Mouse (Mus musculus) regulatory T cell (primary cell): ENCODE results near the gene Phospho1.

Experiments used
- in situ Hi-C: fragments of 300-600 bp; cut with MboI, MseI; formaldehyde crosslinking; loops from one replicate; pipeline ENCODE4 v1.15.1; 2025; ENCODE audit warnings: high pct_unique_total_duplicates

The Phospho1 gene

DNA sequence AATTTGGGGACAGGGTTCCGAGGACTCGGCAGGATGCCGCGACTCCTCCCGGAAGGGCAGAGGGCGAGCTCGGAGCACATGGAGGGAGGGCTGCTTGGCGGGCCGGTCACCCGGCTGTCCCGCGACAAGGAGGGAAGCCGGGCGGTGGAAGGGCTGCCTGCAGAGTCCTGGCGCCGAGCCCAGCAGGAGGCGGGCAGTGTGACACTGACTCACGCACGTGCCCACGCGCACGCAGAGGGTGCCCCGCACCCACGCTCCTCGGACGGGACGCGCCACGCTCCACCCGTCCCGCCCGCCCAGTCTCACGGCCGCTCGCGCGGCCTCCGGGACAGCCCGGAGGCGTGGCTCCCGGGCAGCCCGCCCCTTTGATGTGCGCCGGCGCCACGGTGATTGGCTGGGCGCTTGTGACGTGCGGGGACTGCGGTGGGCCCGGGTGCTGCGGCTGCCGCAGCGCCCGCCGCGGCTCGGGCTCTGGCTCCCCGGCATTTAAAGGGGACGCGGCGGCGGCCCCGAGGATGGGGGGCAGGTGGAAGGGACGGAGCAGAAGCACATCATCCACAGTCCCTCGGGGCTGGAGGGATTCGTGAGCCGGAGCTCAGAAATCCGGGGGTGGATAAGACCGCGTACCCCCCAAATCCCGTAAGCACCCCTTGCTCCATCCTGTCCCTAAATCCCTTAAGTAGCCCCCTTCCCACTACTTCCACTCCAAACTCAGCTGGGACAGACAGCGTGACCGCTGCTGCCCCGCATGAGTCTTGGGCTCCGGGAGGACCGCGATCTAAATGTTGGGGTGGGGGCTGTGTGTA, at the start of gene Phospho1:
Gene Phospho1, plus strand, starts transcription at position 429 of the 806 bp plus-strand sequence.
- in situ Hi-C loops, result loop anchor here (5.0 kb wide), 1 partner anchor 158 kb away; no protein-coding TSS in a partner anchor

DNA sequence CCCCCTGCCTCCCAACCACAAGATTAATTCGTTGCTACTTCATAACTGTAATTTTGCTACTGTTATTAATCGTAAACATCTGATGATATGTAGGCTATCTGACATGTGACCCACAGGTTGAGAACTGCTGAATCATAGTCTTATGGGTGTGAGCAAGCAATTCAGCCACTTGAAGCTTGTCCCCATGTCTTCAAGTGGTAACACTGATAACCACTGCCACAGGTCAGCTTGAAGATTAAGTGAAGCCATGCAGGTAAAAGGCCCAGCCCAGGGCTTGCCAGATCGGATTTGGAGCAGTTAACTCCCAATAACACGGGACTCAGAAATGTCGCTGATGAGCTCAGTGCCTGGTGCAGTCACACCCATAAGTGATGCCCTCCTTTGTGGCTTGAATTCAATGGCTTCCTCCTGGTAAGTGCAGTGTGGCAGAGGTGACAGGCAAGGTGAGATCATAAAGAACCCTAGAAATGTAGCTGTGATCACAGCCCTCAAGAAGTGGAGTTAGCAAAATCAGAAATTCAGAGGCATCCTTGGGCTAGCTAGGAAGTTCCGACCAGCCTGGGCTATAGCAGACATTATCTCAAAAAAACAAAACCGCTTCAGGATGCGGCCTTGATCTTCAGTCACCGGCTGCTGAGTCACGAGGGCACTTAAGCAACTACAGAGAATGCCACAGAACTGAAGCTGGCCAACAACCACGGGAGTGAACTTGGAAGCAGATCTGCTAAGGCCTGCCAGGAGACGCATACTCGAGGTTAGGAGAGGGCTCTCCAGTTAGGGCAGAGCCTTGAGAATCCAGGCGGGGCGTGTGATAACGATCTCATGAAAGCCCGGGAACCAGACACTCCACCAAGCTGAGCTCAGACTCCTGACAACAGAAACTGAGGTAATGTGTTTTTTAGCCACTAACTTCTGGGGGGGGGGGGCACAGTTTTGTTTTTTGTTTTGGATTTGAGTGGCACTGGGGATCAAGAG, 46.7 kb upstream of the Phospho1 start:
- in situ Hi-C loops, result no loop called here

DNA sequence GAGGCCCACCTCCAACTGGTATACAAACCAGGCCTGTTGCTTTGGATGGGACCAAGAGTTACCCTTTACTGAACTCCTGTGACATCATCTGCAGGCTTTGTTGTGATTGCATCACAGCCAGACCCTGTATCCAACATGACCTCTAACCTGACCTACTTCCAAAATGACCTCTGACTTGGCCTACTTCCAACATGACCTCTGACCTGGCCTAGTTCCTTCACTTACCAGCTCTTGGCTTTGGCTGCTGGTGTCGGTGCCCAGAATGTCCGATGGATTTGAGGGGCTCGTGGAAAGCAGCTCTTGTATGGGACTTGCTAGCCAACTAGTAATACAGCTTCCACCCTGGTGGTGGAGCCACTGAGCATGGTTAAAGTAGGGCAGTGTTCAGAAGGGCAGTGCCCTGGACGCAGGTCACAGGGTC, 45.5 kb upstream of the Phospho1 start:
- in situ Hi-C loops, result no loop called here

DNA sequence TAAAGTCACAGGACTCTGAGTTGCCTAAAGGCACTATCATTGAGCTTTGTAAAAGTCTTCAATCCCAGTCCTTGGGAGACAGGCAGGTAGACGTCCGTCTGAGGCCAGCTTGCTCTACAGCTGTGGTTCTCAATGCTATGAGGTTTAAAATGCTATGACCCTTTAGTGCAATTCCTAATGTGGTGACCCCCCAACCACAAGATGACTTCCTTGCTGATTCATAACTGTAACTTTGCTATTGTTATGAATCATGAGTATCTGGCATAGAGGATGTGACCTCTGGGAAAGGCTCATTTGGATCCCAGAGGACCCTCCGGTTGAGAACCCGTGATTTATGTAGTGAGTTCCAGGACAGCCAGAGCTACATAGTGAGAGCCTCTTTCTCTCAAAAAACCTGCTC, 44.9 kb upstream of the Phospho1 start:
- in situ Hi-C loops, result no loop called here

DNA sequence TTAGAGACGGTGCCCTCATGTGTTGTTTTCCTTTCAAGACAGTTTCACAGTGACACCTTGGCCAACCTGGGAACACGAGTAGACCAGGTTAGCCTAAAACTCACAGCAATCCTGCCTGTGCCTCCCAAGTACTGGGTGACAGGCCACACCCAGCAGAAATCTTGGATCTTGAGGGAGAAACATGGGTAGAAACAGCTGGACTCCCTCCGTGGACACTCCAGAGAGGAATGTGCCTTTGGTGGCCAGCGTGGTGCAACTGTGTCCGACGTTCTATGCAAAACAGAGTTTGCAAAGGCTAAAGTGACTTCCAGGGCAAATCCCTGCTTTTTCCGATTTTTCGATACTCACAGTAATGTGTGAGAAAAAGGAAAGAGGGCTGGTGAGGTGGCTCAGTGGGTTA, 43.8 kb upstream of the Phospho1 start:
- in situ Hi-C loops, result no loop called here

DNA sequence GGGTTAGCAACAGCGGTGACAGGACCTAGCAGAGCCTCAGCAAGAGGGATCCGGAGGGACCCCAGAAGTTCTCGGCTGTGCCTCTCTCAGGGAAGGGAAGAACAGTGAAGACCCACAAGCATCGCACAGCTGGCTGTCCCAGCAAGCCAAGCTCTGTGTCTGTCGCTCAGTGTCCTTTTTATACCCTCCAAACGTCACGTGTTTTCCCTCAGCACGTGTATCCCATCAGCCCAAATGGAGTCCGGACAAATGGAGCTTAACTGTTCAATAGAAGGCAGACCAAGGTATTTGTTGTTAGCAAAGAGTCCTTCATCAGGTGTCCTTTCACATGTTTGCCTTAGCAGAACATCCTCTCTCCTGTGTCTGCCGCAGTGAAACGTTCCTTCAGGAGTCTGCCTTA, 42.7 kb upstream of the Phospho1 start:
- in situ Hi-C loops, result no loop called here

DNA sequence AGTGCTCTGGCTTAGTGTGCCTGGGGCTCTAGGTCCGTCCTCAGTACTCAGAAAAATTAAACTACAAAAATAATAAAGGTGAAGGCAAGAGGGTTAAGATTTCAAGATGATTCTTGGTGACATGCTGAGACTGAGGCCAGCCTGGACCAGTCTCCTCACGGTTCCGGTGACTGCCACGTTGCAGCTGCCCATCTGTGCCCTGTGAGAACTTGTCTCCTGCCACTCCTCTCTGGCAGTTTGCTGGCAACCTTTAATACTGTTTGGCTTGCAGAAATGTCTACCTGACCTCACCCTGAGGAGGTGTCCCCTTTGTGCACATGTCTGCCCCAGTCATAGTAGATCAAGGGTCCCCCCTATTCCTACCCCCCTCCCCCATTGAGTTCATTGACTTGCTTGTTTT, 40.8 kb upstream of the Phospho1 start:
- in situ Hi-C loops, result no loop called here

DNA sequence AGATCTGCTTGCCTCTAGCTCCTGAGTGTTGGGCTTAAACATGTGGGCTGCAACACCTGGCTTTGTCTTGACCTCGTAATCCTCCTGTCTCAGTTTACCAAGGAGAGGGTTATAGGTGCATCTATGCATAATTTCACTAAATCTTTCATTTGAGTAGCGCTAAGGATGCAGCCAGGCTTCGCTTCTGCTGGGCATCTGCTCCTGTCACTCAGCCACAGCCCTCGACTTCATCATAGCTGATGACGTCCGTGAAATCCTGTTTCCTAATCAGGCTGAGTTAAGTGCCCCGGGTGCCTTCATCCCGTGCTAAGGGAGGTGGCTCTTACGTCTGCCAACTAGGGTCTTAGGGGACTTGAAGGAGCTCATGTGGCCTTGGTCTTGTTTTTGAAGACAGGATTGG, 40.3 kb upstream of the Phospho1 start:
- in situ Hi-C loops, result no loop called here

DNA sequence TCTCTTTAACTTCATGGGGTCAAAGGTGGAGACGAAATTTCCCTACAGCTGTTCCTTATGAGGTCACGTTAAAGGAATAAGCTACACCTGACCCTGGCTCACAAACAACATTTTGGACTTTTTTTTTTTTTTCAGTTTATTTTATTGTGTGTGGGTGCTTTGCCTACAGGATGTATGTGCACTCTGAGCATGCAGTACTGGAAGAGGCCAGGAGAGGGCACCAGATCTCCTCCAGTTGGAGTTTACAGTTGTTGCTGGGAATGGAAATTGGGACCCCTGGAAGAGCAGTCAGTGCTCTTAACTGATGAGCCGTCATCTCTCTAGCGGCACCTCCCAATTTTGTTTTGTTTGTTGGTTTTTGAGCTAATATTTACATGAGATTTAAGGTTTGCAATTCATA, 38.6 kb upstream of the Phospho1 start:
- in situ Hi-C loops, result no loop called here

DNA sequence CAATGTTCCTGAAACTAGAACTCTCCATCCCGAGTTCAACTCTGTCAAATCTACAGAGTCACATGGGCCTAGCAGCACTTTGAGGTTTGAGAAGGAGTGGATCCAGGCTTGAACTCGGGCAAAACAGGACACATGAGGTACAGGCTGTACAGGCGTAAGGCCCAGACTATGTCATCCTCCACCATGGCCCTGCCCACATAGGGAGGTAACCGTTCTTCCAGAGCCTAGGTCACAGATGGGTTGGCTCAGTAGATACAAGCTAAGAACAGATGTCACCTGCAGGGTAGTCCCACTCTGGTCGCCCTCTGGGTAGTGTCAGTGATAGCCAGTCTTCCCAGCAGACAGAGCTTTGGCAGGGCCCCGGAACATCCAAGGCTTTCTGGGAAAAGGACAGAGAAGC, 37.8 kb upstream of the Phospho1 start:
- in situ Hi-C loops, result no loop called here

DNA sequence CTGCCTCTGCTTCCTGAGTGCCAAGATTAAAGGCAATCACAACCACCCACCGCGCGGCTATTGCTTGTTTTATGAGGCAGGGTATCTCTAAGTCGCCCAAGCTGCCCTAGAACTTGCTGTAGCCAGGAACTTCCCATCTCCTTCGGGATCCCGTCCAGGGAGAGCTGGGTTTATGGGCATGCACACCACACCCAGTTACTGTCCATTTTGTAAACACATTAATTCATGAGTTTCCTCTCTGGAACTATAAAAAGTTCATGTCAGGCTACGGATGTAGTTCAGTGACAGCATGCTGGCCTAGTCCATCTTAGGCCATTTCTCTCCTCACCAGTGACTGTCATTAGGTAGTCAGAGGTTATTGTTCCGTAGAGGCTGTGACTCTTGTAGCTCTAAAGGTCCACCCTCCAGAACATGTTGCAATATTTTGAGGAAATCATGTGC, 34.8 kb upstream of the Phospho1 start:
- in situ Hi-C loops, result no loop called here

DNA sequence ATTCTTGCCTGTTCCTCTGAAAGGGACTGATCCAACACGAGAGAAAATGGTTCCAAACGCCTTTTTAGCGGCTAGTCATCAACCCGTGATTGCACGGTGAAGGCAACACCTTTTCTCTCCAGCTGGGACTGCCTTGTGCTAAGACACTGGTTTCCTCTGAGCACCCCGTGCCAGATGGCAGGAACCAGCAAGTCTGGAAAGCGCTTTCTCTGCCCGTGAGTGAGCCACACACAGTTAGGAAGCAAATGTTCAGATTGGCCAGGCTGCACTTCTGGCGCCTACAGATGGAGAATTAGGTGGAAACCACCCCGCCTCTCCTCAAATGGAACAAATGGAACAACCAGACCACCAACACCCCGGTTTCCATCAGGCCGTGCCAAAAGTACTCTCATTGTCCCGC, 32.5 kb upstream of the Phospho1 start:
- in situ Hi-C loops, result no loop called here

DNA sequence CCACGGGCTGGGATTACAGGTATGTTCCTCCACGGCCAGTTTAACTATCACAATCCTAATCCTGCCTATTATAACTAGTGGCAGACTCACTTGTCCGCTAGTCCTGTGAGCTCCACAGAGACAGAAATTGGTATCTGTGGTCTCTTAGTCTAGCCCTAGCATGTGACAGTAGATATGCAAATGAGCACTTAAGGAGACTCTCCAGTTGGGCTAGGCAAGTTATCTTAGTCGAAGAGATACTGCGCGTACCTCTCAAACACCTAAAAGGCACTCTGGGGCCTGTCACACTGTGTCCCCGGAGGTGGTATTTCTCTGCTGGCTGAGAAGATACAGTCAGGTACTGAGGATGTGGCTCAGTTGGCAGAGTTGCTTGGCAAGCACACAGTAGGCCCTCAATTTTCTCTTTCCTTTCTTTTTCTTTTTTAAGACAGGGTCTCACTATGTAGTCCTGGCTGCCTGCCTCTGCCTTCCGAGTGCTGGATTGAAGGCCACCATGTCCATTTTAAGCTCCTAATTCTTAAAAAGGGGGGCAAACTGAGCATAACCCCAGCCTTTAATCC, 31.3 kb upstream of the Phospho1 start:
- in situ Hi-C loops, result no loop called here

DNA sequence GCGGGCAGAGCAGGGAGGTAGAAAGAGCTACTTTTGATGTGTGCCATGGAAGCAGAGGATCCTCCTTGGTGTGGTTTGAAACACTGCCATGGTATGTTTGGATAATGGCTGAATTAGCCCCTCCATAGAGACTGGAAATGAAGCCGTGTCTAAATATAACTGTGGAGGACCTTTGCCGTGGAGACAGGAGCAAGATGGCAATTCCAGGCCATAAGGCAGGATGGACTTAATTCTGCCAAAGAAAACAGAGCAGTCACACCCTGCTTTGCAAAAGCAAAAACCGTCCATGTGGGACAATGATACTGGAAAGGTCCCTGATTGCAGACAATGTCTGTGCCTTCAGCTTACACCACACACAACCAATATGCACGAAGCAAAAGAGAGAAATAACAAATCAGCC, 30.1 kb upstream of the Phospho1 start:
- in situ Hi-C loops, result no loop called here

DNA sequence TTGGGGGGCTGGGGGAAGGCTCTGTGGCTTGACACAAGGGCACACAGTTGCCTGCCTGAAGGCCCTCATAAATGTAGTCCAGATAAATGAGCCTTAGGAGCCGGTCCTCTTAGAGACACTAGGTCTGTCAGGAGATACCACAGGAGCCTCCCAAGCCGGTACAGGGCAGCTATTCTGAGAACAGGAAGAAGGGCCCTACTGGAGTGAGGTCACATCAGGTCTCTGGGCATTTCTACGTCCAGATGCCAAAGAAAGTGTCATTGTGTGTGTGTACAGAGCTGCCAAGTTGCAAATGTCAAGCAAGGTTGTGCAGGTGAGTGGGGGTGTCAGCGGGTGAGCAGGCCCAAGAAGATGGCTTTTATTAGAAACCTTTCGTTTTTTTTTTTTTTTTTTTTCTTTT, 28.7 kb upstream of the Phospho1 start:
- in situ Hi-C loops, result no loop called here

DNA sequence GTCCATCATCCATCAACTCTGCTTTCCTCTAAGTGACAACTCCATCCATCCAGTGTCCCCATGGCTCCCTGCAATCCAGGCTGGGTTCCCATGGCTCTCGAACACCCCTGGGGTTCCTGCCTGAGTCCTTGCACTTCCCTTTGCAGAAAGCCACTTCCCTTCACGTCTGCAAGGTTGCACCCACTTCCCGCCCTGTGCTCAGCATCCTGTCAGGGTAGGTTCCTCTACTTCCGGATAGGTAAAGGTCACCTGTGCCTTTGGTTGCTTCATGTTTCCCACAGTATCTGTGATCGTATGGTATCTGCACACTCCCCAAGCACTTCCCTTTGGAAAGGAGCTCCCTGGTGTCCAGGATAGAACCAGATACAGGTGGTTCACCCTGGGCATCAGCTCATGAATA, 19.3 kb upstream of the Phospho1 start:
- in situ Hi-C loops, result no loop called here

DNA sequence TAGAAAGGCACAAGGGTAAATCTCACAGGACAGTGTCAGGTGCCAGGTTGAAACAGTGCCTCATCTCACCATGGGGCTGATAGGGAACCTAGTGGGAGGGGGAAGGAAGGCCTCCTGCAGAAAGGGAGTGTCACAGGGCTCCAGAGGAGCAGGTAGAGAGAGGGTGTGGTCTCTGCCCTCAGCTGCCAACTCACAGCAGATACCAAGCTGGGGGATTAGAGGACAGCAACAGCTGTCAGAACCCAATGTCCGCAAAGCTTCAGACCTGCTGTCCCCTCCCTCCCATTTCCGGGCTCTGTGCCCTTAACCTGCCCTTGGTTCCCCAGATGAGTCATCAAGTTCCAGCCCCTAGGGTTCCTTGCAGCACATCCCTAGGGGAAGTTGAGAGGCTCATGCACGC, 18.8 kb upstream of the Phospho1 start:
- in situ Hi-C loops, result no loop called here

DNA sequence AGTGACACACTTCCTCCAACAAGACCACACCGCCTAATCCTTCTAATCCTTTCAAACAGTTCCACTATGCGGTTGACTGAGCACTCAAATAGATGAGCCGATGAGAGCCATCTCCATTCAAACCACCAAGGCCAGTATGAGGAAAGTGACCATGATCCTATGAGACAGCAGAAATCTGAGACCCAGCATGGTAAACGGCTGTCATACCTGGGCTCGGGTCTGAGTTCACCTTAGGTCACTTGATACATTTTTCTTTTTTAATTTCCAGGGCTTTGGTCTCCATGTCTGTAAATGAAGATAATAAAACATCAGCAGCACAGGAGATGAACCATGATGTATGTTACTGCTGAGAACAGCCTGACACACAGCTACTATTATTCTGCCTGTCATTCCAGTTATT, 16.4 kb upstream of the Phospho1 start:
- in situ Hi-C loops, result no loop called here

DNA sequence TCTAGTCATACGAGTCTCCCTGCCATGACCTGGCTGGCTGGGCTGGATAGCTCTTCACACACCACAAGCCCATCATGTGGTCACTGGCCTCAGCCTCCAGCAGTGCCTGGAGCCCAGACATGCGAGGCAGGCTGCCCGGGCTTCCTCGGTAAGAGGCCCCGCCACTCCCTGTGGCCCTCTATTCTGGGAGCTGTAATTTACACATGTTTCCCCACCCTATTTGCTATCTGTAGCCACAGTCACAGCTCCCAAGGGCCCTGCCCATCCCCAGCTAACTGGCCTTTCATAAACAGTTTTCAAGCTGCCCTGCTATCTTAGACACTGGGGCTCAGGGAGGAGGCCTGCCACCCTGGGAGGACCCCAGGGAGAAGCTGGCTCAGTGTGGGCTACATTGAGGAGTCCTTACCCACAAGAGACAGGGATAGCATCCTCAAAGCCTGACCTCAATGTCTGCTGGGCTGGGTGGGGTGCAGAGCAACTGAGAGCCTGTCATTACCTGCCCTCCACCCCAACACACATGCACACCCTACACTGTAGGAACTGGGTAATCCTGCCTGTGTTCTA, 15.8 kb upstream of the Phospho1 start:
- in situ Hi-C loops, result no loop called here

DNA sequence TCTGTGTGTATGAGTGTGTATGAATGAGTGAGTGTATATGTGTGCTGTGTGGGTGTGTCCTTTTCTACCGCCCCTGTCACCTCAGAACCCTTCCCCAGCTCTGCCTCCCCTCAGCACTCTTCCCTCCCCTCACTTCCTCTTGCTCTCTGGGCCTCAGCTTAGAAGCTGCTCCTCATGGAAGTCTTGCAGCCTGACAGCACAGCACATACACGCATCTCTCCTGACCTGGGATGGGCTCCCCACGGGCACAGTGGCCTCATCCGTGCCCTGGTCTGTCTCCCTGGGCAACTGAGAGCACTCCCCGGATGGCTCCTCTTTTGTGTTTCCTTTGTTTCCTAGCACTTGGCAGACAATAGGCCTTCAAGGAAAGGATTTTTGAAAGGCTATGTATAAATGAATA, 14.7 kb upstream of the Phospho1 start:
- in situ Hi-C loops, result no loop called here

DNA sequence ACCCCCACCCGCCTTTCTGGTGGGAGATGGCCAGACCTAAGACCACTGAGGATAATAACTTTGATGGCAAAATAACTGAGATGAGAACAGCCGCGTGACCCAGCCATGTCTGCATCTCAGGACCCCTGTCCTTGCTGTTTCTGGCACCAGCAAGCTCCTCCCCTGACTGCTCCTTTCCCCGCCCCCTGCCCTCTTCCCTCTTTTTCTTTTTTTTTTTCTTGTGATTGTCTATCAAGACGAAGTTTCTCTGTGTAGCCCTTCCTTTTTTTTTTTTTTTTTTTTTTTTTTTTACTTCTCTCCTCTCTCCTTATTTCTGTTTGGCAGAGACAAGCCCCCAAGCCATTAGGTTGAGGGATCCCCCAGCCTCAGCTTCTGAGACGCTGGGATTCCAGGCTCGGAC, 13.5 kb upstream of the Phospho1 start:
- in situ Hi-C loops, result no loop called here

DNA sequence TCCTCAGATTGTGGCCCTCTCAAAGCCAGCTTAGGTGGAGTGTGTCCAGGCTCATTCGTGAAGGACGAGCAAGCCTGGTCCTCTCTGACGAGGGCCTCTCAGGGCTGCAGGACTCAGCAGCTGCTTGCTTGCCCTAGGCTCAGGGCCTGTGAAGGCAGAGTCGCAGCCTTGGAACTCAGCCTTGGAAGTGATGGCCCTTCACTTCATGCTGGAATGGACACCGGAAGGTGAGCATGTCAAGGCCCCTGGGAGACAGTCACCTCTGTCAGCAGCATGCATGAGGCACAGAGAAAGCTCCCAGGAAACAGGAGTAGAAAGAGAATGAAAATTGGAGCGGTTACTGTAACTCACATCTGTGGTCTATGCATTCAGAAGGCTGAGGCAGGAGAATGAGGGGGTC, 12.6 kb upstream of the Phospho1 start:
- in situ Hi-C loops, result no loop called here
